Mouse (Mus musculus): Measurements from ENCODE around the gene Fam181b.

GRCm38 (mm10) chr7:93095511-93095910 is 15.8 kb downstream of the Fam181b start:
- TF ChIP-seq CTCF (conservative IDR thresholded peaks at IDR 0.05; ENCODE audit: low read length) (peak; percentile 57), POU5F1 (IDR thresholded peaks at IDR 0.05; ENCODE audit: borderline replicate concordance, low read length) (no peak), NANOG (IDR thresholded peaks at IDR 0.05; ENCODE audit: borderline replicate concordance, low read length) (no peak)
